Mouse (Mus musculus): ENCODE data around the gene Tifab.

Tifab gene

GRCm38 (mm10) chr13:56142382-56143150, 36.1 kb downstream of the Tifab start:
- DNase-seq (ENCODE audit: extremely low read depth, low read depth, low spot score), result no peak

- DNase-seq (ENCODE audit: extremely low read depth, low read depth, low spot score), result no peak
These were observed 39.4 kb downstream of the Tifab start for GRCm38 (mm10) chr13:56139167-56139751.

- DNase-seq (ENCODE audit: extremely low read depth, low read depth, low spot score), result no peak
These were observed 42.5 kb downstream of the Tifab start, which contains the start of gene H2afy for GRCm38 (mm10) chr13:56136200-56136599. TSS of gene H2afy (minus strand) at chr13:56136361.

DNA sequence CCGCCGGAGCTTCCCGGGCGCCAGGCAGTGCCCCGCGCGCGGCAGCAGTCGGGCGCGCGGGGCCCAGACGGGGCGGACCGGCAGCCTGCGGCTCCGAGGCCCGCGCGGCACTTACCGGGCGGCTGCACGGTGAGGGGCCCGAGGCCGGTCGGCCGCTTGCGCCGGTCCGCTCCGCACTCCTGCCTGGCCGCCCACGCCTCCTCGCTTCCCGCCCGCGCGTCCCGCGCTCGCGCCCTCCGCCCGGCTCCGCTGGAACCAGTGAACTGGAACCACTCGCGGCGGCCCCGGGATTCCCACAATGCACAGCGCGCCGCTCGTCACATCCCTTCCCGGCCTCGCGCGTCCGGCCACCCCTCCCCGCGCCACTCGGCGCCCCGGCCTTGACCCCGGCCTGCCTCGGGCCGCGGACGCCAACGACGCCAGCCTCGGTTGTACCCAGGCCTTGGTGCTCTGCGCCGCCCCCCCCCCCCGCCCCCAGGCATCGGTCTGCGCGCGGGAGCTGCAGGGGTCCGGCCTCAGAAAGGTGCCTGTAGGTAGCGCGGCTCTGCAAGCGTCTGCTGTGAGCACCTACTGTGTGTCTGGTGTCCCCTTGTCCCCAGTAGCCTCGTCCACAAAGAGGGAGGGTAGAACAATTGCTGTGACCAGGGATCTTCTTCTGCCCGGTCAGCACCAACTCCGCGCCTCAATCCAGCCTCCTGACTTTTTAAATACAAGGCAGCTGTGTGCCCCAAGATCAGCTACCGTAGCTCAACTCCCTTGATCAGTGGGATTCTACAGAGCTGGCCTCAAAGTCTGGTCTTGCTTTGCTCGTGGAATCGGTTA, 43.2 kb downstream of the Tifab start:
- DNase-seq (ENCODE audit: extremely low read depth, low read depth, low spot score), result no peak

DNA sequence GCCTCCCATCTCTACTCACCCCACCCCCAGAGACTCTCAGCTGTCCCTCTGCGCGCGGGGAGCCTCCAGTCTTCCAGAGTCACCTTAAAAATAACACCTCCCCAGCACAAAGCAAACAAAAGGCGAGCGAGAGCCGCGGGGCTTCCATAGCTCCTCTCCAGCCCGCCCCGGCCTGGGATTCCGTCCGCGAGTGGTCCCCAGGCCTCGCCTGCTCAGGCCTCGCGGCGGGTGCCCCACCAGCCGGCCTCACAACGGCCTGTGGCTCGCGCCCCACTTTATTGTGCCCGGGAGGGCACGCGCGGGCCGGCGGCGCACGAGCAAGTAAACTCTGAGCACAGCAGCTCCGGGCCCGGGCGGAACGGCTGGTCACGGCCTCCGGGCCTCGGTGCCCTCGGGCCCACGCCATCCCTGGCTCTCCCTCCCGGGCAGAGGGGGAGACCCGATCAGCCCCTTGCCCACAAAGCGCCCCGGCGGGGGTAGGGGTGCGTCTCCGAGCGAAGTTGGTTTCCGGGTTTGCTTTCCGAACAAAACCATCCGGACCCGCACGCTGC, 44.0 kb downstream of the Tifab start:
- DNase-seq (ENCODE audit: extremely low read depth, low read depth, low spot score), result no peak

DNA sequence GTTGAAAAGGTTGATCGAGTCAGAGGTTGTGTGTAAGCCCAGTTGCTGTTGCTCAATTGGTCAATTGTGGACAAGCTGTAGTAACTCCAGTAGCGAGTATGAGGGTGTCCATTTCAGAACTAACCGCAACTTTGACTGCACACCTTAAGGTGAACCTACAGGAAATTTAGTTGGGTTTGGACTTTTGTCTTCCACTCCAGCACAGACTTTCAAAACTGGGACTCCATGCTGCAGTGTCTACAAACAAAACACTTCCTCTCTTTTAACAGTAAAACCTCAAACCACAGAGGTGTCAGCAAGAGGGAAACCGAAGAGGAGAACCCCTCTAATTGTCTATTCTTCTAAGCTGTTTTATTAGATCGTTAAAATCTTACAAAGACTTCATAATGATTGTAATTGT, 44.7 kb downstream of the Tifab start:
- no peak for DNase-seq (ENCODE audit: extremely low read depth, low read depth, low spot score)

DNA sequence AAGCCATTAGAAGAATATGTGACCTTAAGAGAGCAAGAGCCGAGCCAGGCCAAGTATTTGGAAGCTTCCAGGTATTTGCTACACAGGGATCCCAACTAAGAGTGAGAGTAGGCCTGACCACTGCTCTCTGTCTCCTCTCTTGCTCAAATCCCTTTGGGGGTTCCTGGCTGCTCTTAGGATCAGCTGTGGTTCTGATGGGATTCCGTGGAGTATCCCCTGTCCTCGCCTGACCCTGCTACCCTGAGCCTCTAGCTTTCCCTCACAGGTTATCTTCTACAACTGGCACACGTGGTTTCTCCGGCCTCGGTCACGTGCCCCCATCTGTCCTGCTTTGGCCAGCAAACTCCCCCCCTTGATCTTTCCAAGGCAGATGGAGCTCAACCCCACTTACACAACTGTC, 45.7 kb downstream of the Tifab start:
- DNase-seq (ENCODE audit: extremely low read depth, low read depth, low spot score), result no peak

GRCm38 (mm10) chr13:56132326-56132936, 46.3 kb downstream of the Tifab start:
- no peak for DNase-seq (ENCODE audit: extremely low read depth, low read depth, low spot score)

DNA sequence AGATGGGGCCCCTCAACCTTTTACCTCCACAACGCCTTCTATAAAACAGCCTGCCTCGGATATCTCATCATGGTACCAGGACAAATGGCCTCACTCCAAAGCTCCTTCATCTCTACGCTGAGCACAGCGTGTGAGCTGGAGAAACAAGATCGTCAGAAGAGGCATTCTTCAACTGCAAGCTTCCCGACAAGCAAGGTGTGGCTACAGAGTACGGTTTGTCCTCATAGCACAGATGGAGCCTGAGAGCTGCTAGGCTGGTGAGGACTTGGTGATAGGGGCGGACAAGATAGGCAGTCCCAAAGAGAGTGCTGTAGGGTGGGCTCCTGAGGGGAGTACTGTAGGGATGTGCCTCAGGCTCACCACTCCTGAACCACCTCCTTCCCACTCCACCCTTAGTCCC, 48.1 kb downstream of the Tifab start:
- no peak for DNase-seq (ENCODE audit: extremely low read depth, low read depth, low spot score)

GRCm38 (mm10) chr13:56129578-56129977, 49.1 kb downstream of the Tifab start:
- DNase-seq (ENCODE audit: extremely low read depth, low read depth, low spot score), result no peak

DNA sequence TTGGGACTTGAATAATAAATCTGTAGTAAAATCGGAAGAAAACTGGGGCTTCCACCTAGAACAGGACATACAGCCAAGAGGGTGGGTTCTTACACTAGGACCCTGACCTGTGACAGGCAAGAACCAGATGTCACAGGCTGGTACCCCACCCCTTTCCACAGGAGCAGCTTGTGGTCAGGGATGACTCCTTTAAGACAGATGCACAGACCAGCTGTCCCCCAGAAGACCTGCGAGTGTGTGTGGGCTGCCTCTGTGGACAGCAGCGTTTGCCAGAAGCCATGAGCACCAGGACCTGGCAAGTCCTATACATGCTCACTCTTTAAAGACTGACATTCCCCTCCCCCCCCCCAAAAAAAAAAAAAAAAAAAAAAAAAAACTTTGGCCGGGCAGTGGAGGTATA, 49.7 kb downstream of the Tifab start:
- no peak for DNase-seq (ENCODE audit: extremely low read depth, low read depth, low spot score)

GRCm38 (mm10) chr13:56125632-56126031, 53.1 kb downstream of the Tifab start:
- no peak for DNase-seq (ENCODE audit: extremely low read depth, low read depth, low spot score)
